In the genomic region with DNA sequence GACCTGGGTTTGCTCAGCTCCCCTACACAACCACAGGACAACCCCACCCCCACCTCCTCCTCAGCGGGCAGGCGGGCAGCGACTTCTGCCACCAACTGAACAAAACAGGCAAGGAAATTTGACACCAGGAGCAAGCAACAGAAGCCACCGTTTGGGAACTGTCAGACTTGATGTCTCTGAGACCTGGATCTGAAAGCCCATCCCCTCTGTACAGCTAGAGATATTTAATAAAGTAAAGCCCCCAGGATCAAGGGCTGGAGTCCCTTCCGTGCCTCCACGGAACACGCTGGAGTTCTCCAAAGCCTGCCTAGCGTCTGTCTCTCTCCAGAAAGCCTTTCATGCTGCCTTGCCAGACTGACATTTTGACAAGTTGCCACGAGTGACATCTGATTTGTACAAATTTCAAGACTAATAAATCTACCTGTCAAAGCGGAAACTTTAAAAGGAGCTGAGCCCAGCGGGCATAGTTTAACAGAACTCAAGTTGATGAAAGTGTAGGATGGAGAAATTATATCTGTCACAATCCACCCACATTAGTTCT, we compare ENCODE assay signal across 8 mouse cellular contexts.
DNase-seq lines count a peak whose midpoint lies in the region; ATAC-seq and TF ChIP-seq lines count a peak whose summit lies in the region.

No protein-coding gene starts in this region.

- 0 out of 2 replicates have a peak overlapping the region, but pooled peaks have one; percentile 8 for H3K4me2 ChIP-seq in hindbrain, embryonic 11.5 days (replicated peaks; ENCODE audit: low read depth, low read length)
- H3K4me2 ChIP-seq in hindbrain, embryonic 13.5 days, result no peak overlapping the region
- 0 out of 2 replicates have a peak overlapping the region, but pooled peaks have one; percentile 7 for H3K4me2 ChIP-seq in hindbrain, embryonic 15.5 days
- no peak overlapping the region for H3K4me2 ChIP-seq in intestine, embryonic 15.5 days (replicated peaks)

- no peaks in the 10 kb centered on the region for H3K36me3 ChIP-seq in hindbrain, embryonic 11.5 days (ENCODE audit: control insufficient read depth, insufficient read depth, low read length)
- no peaks in the 10 kb centered on the region for H3K36me3 ChIP-seq in hindbrain, embryonic 13.5 days
- H3K36me3 ChIP-seq in hindbrain, embryonic 15.5 days, result no peaks in the 10 kb centered on the region
- no peaks in the 10 kb centered on the region for H3K36me3 ChIP-seq in intestine, embryonic 15.5 days

- no peak for DNase-seq in hindbrain, embryonic 11.5 days (ENCODE audit: low spot score)
- peak; percentile 47 for DNase-seq in embryo, embryonic 11.5 days (ENCODE audit: low read depth, low spot score)
- no peak for DNase-seq in lung, postnatal 14 days

- 7% methylated on average over 11 of the region's 11 CpGs for WGBS in hindbrain, embryonic 11.5 days
- WGBS in hindbrain, embryonic 13.5 days, result 11% methylated on average over 11 of the region's 11 CpGs
- WGBS in bone marrow, adult 2 months, result 18% methylated on average over 11 of the region's 11 CpGs
- WGBS in hindbrain, embryonic 15.5 days, result 10% methylated on average over 11 of the region's 11 CpGs
- WGBS in intestine, embryonic 15.5 days, result 43% methylated on average over 11 of the region's 11 CpGs

- no peak for TF ChIP-seq CTCF in bone marrow, adult 2 months (IDR thresholded peaks at IDR 0.05; ENCODE audit: control insufficient read depth, insufficient read depth, low read length)

- no peak for TF ChIP-seq POLR2A in bone marrow, adult 2 months (IDR thresholded peaks at IDR 0.05; ENCODE audit: borderline replicate concordance, control insufficient read depth, low read depth, low read length)

- no peak overlapping the region for H3K9ac ChIP-seq in hindbrain, embryonic 11.5 days (ENCODE audit: low read depth, low read length)
- no peak overlapping the region for H3K9ac ChIP-seq in hindbrain, embryonic 13.5 days
- H3K9ac ChIP-seq in hindbrain, embryonic 15.5 days, result no peak overlapping the region
- no peak overlapping the region for H3K9ac ChIP-seq in intestine, embryonic 15.5 days

- no peak for ATAC-seq in hindbrain, embryonic 11.5 days (ENCODE audit: low FRiP score)
- ATAC-seq in hindbrain, embryonic 13.5 days (ENCODE audit: low FRiP score), result no peak
- ATAC-seq in hindbrain, embryonic 15.5 days (ENCODE audit: low FRiP score, low read depth), result no peak
- no peak for ATAC-seq in CD4-positive, CD25-positive, alpha-beta regulatory T cell, adult 4 months
- no peak for ATAC-seq in intestine, embryonic 15.5 days

- H3K27me3 ChIP-seq in hindbrain, embryonic 11.5 days (ENCODE audit: control insufficient read depth, insufficient read depth, low read length), result no peaks in the 10 kb centered on the region
- H3K27me3 ChIP-seq in hindbrain, embryonic 13.5 days, result peaks cover 33% of the 10 kb centered on the region
- peaks cover 5% of the 10 kb centered on the region for H3K27me3 ChIP-seq in hindbrain, embryonic 15.5 days
- no peaks in the 10 kb centered on the region for H3K27me3 ChIP-seq in intestine, embryonic 15.5 days (replicated peaks)

- H3K4me3 ChIP-seq in hindbrain, embryonic 11.5 days (ENCODE audit: low read depth, low read length), result no peak overlapping the region
- no peak overlapping the region for H3K4me3 ChIP-seq in hindbrain, embryonic 13.5 days
- H3K4me3 ChIP-seq in bone marrow, adult 2 months (replicated peaks; ENCODE audit: control insufficient read depth, low read depth, low read length), result no peak overlapping the region
- no peak overlapping the region for H3K4me3 ChIP-seq in hindbrain, embryonic 15.5 days
- no peak overlapping the region for H3K4me3 ChIP-seq in intestine, embryonic 15.5 days (replicated peaks)

- H3K4me1 ChIP-seq in hindbrain, embryonic 11.5 days (replicated peaks; ENCODE audit: control insufficient read depth, insufficient read depth, low read length), result peaks cover 6% of the 10 kb centered on the region; the same call in 1 of the 2 replicates
- peaks cover 50% of the 10 kb centered on the region for H3K4me1 ChIP-seq in hindbrain, embryonic 13.5 days (replicated peaks)
- peaks cover 4% of the 10 kb centered on the region; the same call in 1 of the 2 replicates for H3K4me1 ChIP-seq in bone marrow, adult 2 months (ENCODE audit: control insufficient read depth, insufficient read depth, low read length)
- peaks cover 30% of the 10 kb centered on the region for H3K4me1 ChIP-seq in hindbrain, embryonic 15.5 days (replicated peaks)
- H3K4me1 ChIP-seq in intestine, embryonic 15.5 days (replicated peaks), result peaks cover 26% of the 10 kb centered on the region

- no peaks in the 10 kb centered on the region for H3K9me3 ChIP-seq in hindbrain, embryonic 11.5 days (ENCODE audit: control insufficient read depth, low read length)
- no peaks in the 10 kb centered on the region for H3K9me3 ChIP-seq in hindbrain, embryonic 13.5 days
- no peaks in the 10 kb centered on the region for H3K9me3 ChIP-seq in hindbrain, embryonic 15.5 days
- H3K9me3 ChIP-seq in intestine, embryonic 15.5 days, result no peaks in the 10 kb centered on the region

- no peak overlapping the region for H3K27ac ChIP-seq in hindbrain, embryonic 11.5 days (ENCODE audit: low read depth, low read length)
- no peak overlapping the region for H3K27ac ChIP-seq in hindbrain, embryonic 13.5 days
- peak overlapping the region; percentile 12 for H3K27ac ChIP-seq in bone marrow, adult 2 months (ENCODE audit: control insufficient read depth, insufficient read depth, low read depth, low read length, poor library complexity)
- no peak overlapping the region for H3K27ac ChIP-seq in hindbrain, embryonic 15.5 days (replicated peaks)
- H3K27ac ChIP-seq in intestine, embryonic 15.5 days, result no peak overlapping the region

Comparison
In these comparisons a context has a peak if more than half of its experiments do, and no peak if none do; other contexts are left out.
1. H3K4me2 ChIP-seq: peak in hindbrain, embryonic 11.5 days (single experiment) and hindbrain, embryonic 15.5 days (single experiment); none in hindbrain, embryonic 13.5 days (single experiment) and intestine, embryonic 15.5 days (single experiment).